Mouse (Mus musculus) layer of hippocampus, adult 9-11 months (tissue): Measurements from ENCODE around the gene 4933403O08Rik.

ENCODE experiments used
- DNase-seq: peaks from one replicate; pipeline ENCODE4 v3.0.0; 2022

4933403O08Rik gene

DNA sequence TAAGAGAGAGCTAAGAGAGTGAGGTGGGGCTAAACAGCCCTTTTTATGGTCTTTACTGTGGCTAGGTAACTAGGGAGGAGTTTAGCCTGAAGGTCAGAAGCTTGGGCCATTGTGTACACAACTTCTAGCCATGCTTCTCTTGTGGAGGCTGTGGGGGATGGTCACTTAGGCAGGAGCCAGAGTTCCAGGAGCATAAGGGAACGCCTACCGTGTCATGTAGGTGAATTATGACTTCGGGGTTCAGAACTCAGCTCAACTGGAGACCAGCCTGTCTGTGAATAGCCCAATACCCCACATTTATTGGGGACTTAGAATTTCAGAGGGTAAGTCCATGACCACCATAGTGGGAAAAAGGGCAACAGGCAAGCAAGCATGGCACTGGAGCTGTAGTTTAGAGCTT lies at the start of gene 4933403O08Rik:
4933403O08Rik (plus strand) TSS at position 301 of the 400 bp plus-strand sequence.
- no peak for DNase-seq

DNA sequence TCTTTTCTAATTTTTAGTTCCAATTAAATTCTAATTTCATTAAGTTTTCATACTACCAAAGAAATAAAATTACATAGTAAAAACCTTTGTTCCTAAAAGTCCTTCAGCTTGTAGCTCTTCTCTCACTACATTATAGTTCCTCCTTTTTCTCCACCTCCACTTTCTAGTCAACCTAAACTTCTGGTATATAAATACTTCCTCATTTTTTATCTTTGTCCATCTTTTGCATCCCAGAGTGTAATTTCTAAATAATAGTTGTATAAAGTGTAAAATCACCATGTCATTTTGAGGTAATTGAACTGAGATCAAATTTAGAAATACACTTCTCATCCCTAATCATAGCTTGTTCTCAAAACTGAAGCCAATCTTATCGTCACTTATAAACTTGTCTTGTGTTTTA lies 4.1 kb downstream of the 4933403O08Rik start:
- no peak for DNase-seq

GRCm38 (mm10) chrX:112255513-112255912 lies 16.7 kb downstream of the 4933403O08Rik start:
- DNase-seq = peak; percentile 9

DNA sequence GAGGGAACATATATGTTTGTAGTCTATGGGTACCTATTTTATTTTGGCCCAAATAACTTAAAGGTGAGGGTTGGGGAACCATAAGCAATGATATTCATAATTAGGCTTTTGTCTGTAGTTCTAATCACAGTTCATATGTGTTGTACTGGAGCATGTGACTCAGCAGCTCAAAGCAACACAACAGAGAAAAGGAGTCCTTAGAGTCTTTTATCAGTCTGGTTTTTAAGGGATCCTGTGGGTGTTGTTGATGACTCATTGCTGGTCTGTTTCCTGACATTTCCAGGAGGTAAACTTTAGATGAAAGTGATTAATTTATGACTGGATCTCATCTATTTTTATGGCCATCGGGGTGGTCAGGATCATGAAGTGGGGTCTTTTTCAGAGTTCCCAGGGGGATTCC lies 34.7 kb downstream of the 4933403O08Rik start:
- no peak for DNase-seq
